Mouse (Mus musculus) midbrain, embryonic 10.5 days (tissue): ENCODE data around the gene Fignl2. TPM values are rescaled to one million over a fixed set of nuclear protein-coding genes. Genes with fewer than 3 reads are reported as not detected.

Source experiments
- DNase-seq: peaks from one replicate; pipeline ENCODE4 v3.0.0-alpha.2; 2017; ENCODE audit warnings: low spot score
- H3K27ac ChIP-seq: fragments of 300-500 bp; sonication (generic); replicated peaks from 2 replicates; pipeline ENCODE4 v1.5.1; 2016; ENCODE audit warnings: mild to moderate bottlenecking
- H3K27me3 ChIP-seq: fragments of 300-500 bp; sonication (generic); 2 replicates; pipeline ENCODE4 v1.6.1; 2016; ENCODE audit warnings: low read depth, mild to moderate bottlenecking; ENCODE audit not compliant: poor library complexity, severe bottlenecking
- H3K36me3 ChIP-seq: fragments of 300-500 bp; sonication (generic); 2 replicates; pipeline ENCODE4 v1.6.1; 2016; ENCODE audit warnings: mild to moderate bottlenecking, moderate library complexity
- H3K4me1 ChIP-seq: fragments of 300-500 bp; sonication (generic); 2 replicates; pipeline ENCODE4 v1.6.1; 2016
- H3K4me3 ChIP-seq: fragments of 300-500 bp; sonication (generic); 2 replicates; pipeline ENCODE4 v1.5.1; 2016; ENCODE audit warnings: mild to moderate bottlenecking, moderate library complexity
- H3K9me3 ChIP-seq: fragments of 300-500 bp; sonication (generic); replicated peaks from 2 replicates; pipeline ENCODE4 v1.6.1; 2016; ENCODE audit warnings: mild to moderate bottlenecking
- WGBS: fragments of 180-500 bp; shearing (Covaris S2); methylation state at CpG from one replicate; pipeline ENCODE4 v1.1.7; 2016; 5-methylcytosine and 5-hydroxymethylcytosine counted together
- polyA plus RNA-seq: library from polyadenylated mRNA; unstranded; fragments of >200 nt; fragmentation: Nextera tagmentation; extraction: Ambion mirVana; gene quantifications from 2 replicates; pipeline ENCODE4 v1.2.1, GENCODE M21; 2016

Gene Fignl2
- polyA plus RNA-seq, 1 experiment from 2014 or later = 1.7 TPM

DNA sequence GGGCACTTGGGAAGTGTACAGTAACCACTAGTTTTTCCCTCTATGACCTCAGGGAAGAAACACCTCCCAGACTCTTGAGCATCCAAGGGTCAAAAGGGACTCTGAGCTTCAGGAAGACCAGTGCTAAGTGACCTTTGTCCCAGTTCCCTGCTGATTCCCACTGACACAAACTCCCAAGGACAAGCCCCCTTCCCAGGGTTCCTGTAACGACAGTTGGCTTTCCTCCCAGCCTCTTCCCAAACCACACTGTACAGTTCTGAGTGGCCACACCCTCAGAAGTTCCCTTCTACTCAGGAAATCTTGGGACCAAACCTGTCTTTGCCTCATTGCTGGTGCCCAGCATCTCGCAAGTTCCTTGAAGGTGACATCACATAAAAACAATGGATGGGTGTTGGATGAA, 5.6 kb downstream of the Fignl2 start:
- DNase-seq = no peak
- Histone ChIP-seq H3K27me3 (no peaks in the 10 kb centered on the region), H3K4me3 (no peak overlapping the region), H3K9me3 (no peaks in the 10 kb centered on the region), H3K27ac (no peak overlapping the region), H3K36me3 (peaks cover 26% of the 10 kb centered on the region), H3K4me1 (peaks cover 98% of the 10 kb centered on the region)
- WGBS = 80% methylated on average over 2 of the region's 2 CpGs

GRCm38 (mm10) chr15:101070762-101071161, 7.6 kb downstream of the Fignl2 start:
- DNase-seq = no peak
- H3K4me1 ChIP-seq = peaks cover 100% of the 10 kb centered on the region
- WGBS = 24% methylated on average over 5 of the region's 5 CpGs
- peaks cover 26% of the 10 kb centered on the region for H3K36me3 ChIP-seq
- H3K27ac ChIP-seq = peak overlapping the region; percentile 90
- H3K9me3 ChIP-seq = no peaks in the 10 kb centered on the region
- H3K27me3 ChIP-seq = no peaks in the 10 kb centered on the region
- H3K4me3 ChIP-seq = peak overlapping the region; percentile 18; the same call in 1 of the 2 replicates

DNA sequence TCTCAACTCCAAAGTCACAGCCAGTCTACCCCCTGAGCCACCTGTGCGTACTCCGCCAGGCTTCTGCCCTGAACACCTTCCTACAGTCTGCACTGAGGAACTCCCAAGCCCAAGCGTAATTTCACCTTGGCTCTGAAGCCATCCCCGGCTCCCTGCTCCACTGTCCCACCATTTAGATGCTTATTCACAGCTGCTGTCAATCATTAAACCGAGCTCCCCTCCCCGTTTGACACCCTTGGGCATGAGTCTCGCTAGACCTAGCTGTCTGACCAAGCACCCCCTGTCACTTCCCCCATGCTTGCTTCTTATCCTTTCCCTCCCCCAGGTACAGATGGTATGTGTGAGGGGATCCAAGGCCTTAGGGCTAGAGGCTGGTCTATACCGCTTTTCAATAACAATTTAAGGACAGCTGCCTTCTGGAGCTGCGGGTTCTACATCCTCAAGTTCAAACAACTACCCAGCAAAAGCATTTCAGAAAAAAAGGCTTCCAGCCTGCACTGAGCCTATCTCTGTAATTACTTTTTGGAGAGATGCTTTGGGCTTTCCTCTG, 8.7 kb downstream of the Fignl2 start:
- Histone ChIP-seq H3K4me3 (peak overlapping the region; percentile 18; the same call in 1 of the 2 replicates), H3K27me3 (no peaks in the 10 kb centered on the region), H3K27ac (peak overlapping the region; percentile 90), H3K4me1 (peaks cover 100% of the 10 kb centered on the region), H3K9me3 (no peaks in the 10 kb centered on the region), H3K36me3 (peaks cover 33% of the 10 kb centered on the region)
- WGBS = 56% methylated on average over 9 of the region's 9 CpGs
- no peak for DNase-seq

- H3K27ac ChIP-seq = peak overlapping the region; percentile 90
Measured at GRCm38 (mm10) chr15:101068671-101069070, 9.7 kb downstream of the Fignl2 start.

GRCm38 (mm10) chr15:101068029-101068428, 10.3 kb downstream of the Fignl2 start:
- peak overlapping the region; percentile 16; the same call in 1 of the 2 replicates for H3K4me3 ChIP-seq
- H3K27me3 ChIP-seq = no peaks in the 10 kb centered on the region
- 44% methylated on average over 3 of the region's 3 CpGs for WGBS
- peaks cover 100% of the 10 kb centered on the region for H3K4me1 ChIP-seq
- peak overlapping the region; percentile 90 for H3K27ac ChIP-seq
- DNase-seq = no peak
- no peaks in the 10 kb centered on the region for H3K9me3 ChIP-seq
- peaks cover 25% of the 10 kb centered on the region for H3K36me3 ChIP-seq

More at GRCm38 (mm10) chr15:101068671-101069070, 9.7 kb downstream of the Fignl2 start:
- no peak for DNase-seq
- Histone ChIP-seq H3K36me3 (peaks cover 28% of the 10 kb centered on the region), H3K4me3 (peak overlapping the region; percentile 16; the same call in 1 of the 2 replicates), H3K27me3 (no peaks in the 10 kb centered on the region), H3K4me1 (peaks cover 100% of the 10 kb centered on the region), H3K9me3 (no peaks in the 10 kb centered on the region)
- 56% methylated on average over 4 of the region's 4 CpGs for WGBS

DNA sequence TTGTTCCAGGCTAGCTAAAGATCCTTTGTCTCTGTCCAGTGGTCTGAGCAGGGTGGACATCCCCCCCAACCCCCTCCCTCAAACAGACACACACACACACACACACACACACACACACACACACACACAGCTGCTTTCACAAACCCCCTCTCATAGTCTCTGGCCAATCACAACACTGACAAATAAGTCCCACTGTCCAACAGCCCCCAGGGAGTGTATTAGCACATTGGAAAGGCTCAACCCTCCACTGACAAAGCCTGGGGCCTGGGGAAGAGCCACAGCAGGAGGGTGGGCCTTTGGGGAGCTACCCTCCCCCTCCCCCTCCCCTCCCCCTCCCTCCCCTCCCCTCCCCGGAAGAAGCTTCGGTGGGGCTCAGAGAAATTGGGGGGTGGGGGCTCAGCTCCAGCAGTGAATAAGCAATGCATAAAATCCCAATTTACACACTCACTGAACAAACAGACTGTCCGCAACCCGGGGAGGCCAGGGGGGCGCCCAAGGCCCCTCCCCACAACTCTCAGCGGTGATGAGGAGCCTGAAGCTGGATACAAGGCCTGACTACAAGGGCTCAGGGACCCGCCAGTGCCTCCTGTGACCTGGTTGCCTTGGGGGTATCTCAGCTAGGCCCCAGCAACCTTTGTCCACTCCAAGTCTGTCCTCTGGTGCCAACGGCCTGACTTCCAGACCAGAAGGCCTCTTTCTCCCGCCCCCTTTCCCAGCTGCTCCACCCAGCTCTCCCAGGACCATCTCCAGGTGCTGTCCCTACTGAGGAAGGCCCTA, 11.3 kb downstream of the Fignl2 start:
- Histone ChIP-seq H3K4me3 (peak overlapping the region; percentile 35), H3K4me1 (peaks cover 100% of the 10 kb centered on the region), H3K27me3 (no peaks in the 10 kb centered on the region), H3K36me3 (peaks cover 21% of the 10 kb centered on the region; the same call in 1 of the 2 replicates), H3K9me3 (no peaks in the 10 kb centered on the region), H3K27ac (peak overlapping the region; percentile 90)
- peak; percentile 69 for DNase-seq
- 3% methylated on average over 7 of the region's 9 CpGs for WGBS

- Histone ChIP-seq H3K4me3 (peak overlapping the region; percentile 35), H3K27me3 (no peaks in the 10 kb centered on the region), H3K36me3 (peaks cover 21% of the 10 kb centered on the region; the same call in 1 of the 2 replicates), H3K27ac (peak overlapping the region; percentile 90), H3K9me3 (no peaks in the 10 kb centered on the region), H3K4me1 (peaks cover 100% of the 10 kb centered on the region)
- WGBS = 1% methylated on average over 6 of the region's 6 CpGs
- peak; percentile 73 for DNase-seq
Measured at GRCm38 (mm10) chr15:101066364-101066847, 12.0 kb downstream of the Fignl2 start.

DNA sequence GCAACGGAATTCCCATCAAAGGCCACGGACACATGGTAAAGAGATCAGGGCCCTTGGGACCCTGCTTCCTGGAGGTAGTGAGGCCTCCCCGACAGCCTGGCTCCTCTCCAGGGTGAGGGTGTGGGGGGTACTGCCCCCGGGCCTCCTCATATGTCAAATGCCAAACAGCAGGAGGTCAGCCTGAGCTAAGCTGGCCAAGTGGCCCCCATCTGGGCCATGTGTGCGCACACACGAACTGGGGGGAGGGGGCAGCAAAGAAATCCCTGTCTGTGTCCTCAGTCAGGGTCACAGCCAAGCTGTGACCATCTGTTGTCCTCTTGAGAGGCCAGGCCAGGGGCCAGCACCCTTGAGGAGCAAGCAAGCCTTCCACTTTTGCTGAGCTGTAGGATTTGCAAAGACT, 13.3 kb downstream of the Fignl2 start:
- 21% methylated on average over 6 of the region's 6 CpGs for WGBS
- H3K4me3 ChIP-seq = peak overlapping the region; percentile 35; the same call in 1 of the 2 replicates
- H3K27ac ChIP-seq = peak overlapping the region; percentile 90
- peak; percentile 57 for DNase-seq
- peaks cover 100% of the 10 kb centered on the region for H3K4me1 ChIP-seq
- peaks cover 21% of the 10 kb centered on the region; the same call in 1 of the 2 replicates for H3K36me3 ChIP-seq
- no peaks in the 10 kb centered on the region for H3K9me3 ChIP-seq
- no peaks in the 10 kb centered on the region for H3K27me3 ChIP-seq

DNA sequence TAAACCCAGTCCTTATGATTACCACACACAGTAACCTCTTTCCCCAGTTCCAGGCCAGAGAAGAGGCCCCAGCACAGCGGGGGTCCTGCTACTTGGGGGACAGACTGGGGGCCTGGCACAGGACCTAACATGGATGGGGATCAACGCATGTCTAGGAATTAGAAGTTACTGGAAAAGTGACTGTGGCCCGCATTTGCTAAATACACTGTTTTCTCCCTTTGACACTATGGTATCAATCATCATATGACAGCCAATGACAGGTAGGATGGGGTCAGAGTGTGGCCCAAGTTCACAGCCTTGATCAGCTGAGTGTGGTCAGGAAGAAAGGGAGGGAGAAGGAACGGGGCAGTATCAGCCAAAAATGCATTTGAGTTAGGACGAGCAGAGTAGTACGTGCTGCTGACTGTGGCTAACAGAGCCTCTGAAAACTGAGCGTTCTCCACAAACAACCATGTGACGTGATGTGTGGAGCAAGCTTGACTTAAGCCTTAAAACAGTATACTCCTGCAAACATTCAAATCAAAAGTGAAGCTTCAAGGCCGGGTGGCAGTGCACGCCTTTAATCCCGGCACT, 18.0 kb downstream of the Fignl2 start:
- no peak for DNase-seq
- H3K27ac ChIP-seq = peak overlapping the region; percentile 87
- peaks cover 23% of the 10 kb centered on the region for H3K36me3 ChIP-seq
- H3K27me3 ChIP-seq = peaks cover 36% of the 10 kb centered on the region
- H3K4me1 ChIP-seq = peaks cover 92% of the 10 kb centered on the region
- H3K9me3 ChIP-seq = no peaks in the 10 kb centered on the region
- peak overlapping the region; percentile 30 for H3K4me3 ChIP-seq
- 26% methylated on average over 11 of the region's 11 CpGs for WGBS

GRCm38 (mm10) chr15:101059570-101060279, 18.6 kb downstream of the Fignl2 start:
- Histone ChIP-seq H3K9me3 (no peaks in the 10 kb centered on the region), H3K36me3 (peaks cover 20% of the 10 kb centered on the region), H3K4me1 (peaks cover 88% of the 10 kb centered on the region), H3K4me3 (peak overlapping the region; percentile 30), H3K27me3 (peaks cover 42% of the 10 kb centered on the region), H3K27ac (peak overlapping the region; percentile 87)
- peak; percentile 73 for DNase-seq
- 12% methylated on average over 9 of the region's 9 CpGs for WGBS

DNA sequence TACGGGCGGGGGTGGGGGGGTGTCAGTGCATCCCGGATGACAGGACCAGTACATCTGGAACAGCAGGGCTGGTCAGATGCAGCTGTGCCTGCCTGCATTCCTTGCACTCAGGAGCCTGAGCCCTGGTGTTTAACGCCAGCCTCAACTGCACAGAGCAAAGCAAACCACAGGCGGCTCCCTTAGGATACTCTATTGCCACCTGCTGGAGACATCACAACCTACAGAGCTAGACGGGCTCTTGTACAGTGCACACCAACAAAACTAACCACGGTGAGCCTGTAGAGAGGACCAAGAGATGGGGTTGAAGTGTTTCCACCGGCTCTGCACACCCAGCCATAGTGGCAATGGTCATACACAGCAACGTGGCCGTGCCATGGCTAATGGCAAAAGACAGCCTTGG, 22.1 kb downstream of the Fignl2 start:
- Histone ChIP-seq H3K27me3 (peaks cover 77% of the 10 kb centered on the region), H3K36me3 (peaks cover 37% of the 10 kb centered on the region), H3K4me1 (peaks cover 88% of the 10 kb centered on the region)

GRCm38 (mm10) chr15:101054541-101054940, 23.8 kb downstream of the Fignl2 start:
- WGBS = 69% methylated on average over 10 of the region's 10 CpGs
- H3K4me1 ChIP-seq = peaks cover 72% of the 10 kb centered on the region
- peak overlapping the region; percentile 50; the same call in 1 of the 2 replicates for H3K4me3 ChIP-seq
- no peak for DNase-seq
- no peaks in the 10 kb centered on the region for H3K9me3 ChIP-seq
- H3K27me3 ChIP-seq = peaks cover 94% of the 10 kb centered on the region
- H3K27ac ChIP-seq = no peak overlapping the region
- H3K36me3 ChIP-seq = peaks cover 54% of the 10 kb centered on the region

More for the DNA sequence above, 22.1 kb downstream of the Fignl2 start:
- 45% methylated on average over 10 of the region's 10 CpGs for WGBS
- Histone ChIP-seq H3K27ac (no peak overlapping the region), H3K4me3 (no peak overlapping the region), H3K9me3 (no peaks in the 10 kb centered on the region)
- DNase-seq = peak; percentile 67
